Mouse (Mus musculus) liver, embryonic 16.5 days (tissue): Measurements from ENCODE around the gene Ddx59. TPM values are rescaled to one million over a fixed set of nuclear protein-coding genes. Genes with fewer than 3 reads are reported as not detected.

Source experiments
- ATAC-seq: fragments of 200-750 bp; cut with Nextera tagmentation; 2 replicates; pipeline ENCODE4 v1.8.0; 2017; ENCODE audit warnings: low read depth, mild to moderate bottlenecking, moderate number of reproducible peaks, moderate library complexity
- H3K27ac ChIP-seq: fragments of 300-500 bp; sonication (generic); 2 replicates; pipeline ENCODE4 v1.5.1; 2014; ENCODE audit warnings: mild to moderate bottlenecking, low read length
- H3K27me3 ChIP-seq: fragments of 300-500 bp; sonication (generic); 2 replicates; pipeline ENCODE4 v1.6.1; 2014; ENCODE audit warnings: low read depth, low read length, mixed read lengths; ENCODE audit not compliant: control insufficient read depth, insufficient read depth
- H3K36me3 ChIP-seq: fragments of 300-500 bp; sonication (generic); 2 replicates; pipeline ENCODE4 v1.6.1; 2014; ENCODE audit warnings: mild to moderate bottlenecking; ENCODE audit not compliant: control insufficient read depth, insufficient read depth
- H3K4me1 ChIP-seq: fragments of 300-500 bp; sonication (generic); 2 replicates; pipeline ENCODE4 v1.6.1; 2014; ENCODE audit warnings: low read depth, low read length, mixed read lengths; ENCODE audit not compliant: control insufficient read depth
- H3K4me2 ChIP-seq: fragments of 300-500 bp; sonication (generic); 2 replicates; pipeline ENCODE4 v1.6.1; 2014; ENCODE audit warnings: low read depth, low read length, mixed read lengths
- H3K4me3 ChIP-seq: fragments of 300-500 bp; sonication (generic); 2 replicates; pipeline ENCODE4 v1.5.1; 2014; ENCODE audit warnings: low read depth, mild to moderate bottlenecking, low read length
- H3K9ac ChIP-seq: fragments of 300-500 bp; sonication (generic); 2 replicates; pipeline ENCODE4 v1.6.1; 2014; ENCODE audit warnings: low read depth, low read length
- H3K9me3 ChIP-seq: fragments of 300-500 bp; sonication (generic); replicated peaks from 2 replicates; pipeline ENCODE4 v1.6.1; 2016; ENCODE audit warnings: low read length; ENCODE audit not compliant: control insufficient read depth
- WGBS: fragments of 180-500 bp; shearing (Covaris S2); extraction: QIAGEN DNeasy Blood & Tissue Kit; methylation state at CpG from one replicate; pipeline ENCODE4 v1.1.7; 2014; ENCODE audit not compliant: insufficient replicate concordance; 5-methylcytosine and 5-hydroxymethylcytosine counted together
- polyA plus RNA-seq: library from polyadenylated mRNA; unstranded; fragments of >200 nt; fragmentation: Nextera tagmentation; extraction: Ambion mirVana; gene quantifications from 2 replicates; pipeline ENCODE4 v1.2.1, GENCODE M21; 2015

The Ddx59 gene
- polyA plus RNA-seq, 1 experiment from 2014 or later, result 4.5 TPM

DNA sequence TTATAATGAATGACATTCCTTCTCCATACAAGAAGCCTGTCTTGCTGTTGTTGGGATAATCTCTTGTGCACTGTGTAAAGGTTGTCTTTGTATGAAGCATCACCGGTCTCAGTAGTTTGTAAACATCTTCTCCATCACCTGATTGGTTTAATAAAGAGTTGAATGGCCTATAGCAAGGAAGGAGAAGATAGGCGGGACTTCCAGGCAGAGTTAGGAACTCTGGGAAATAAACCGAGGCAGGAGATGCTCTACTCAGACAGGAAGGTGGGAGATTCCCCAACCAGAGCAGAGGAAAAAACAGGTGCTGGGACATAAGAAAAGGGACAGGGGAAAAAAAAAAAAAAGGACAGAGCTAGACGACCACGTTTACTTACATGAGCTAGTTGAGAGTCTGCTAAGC lies 20.0 kb upstream of the Ddx59 start:
- Histone ChIP-seq H3K9ac (no peak overlapping the region), H3K27me3 (peaks cover 4% of the 10 kb centered on the region; the same call in 1 of the 2 replicates), H3K4me2 (peak overlapping the region; percentile 29; the same call in 1 of the 2 replicates), H3K4me3 (no peak overlapping the region), H3K9me3 (no peaks in the 10 kb centered on the region), H3K4me1 (peaks cover 2% of the 10 kb centered on the region; the same call in 1 of the 2 replicates), H3K27ac (no peak overlapping the region), H3K36me3 (no peaks in the 10 kb centered on the region)
- WGBS, result 34% methylated on average over 5 of the region's 5 CpGs
- ATAC-seq, result peak; percentile 21; the same call in 1 of the 2 replicates

- Histone ChIP-seq H3K9me3 (0 out of 2 replicates have a peak, but pooled peaks cover 2% of the 10 kb centered on the region), H3K36me3 (no peaks in the 10 kb centered on the region), H3K27me3 (no peaks in the 10 kb centered on the region; the same call in 1 of the 2 replicates), H3K4me2 (no peak overlapping the region), H3K4me1 (no peaks in the 10 kb centered on the region), H3K27ac (no peak overlapping the region), H3K4me3 (no peak overlapping the region), H3K9ac (no peak overlapping the region)
- WGBS, result 67% methylated on average over 8 of the region's 8 CpGs
- ATAC-seq, result no peak
Measured at GRCm38 (mm10) chr1:136401281-136401680, 13.8 kb upstream of the Ddx59 start.

DNA sequence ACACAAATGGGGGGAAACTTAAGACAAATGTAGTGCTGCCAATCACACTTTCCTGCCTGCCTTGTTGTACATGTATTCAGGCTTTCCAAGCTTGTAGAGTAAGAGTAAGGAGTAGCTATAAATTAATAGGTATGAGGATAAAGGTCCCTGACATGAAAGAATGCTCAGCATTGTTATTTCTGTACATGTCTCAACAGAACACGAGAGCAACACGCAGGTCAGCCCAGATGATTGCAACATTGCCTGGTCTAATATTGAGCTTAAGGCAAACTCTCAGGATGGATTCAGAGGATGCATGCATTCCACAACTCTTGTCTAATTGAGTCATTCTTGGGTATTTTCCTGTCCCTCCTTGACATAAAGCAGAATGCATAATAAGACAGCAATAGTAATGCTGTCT lies 5.4 kb upstream of the Ddx59 start:
- no peaks in the 10 kb centered on the region for H3K27me3 ChIP-seq
- no peak overlapping the region for H3K27ac ChIP-seq
- H3K9ac ChIP-seq, result no peak overlapping the region
- ATAC-seq, result no peak
- no peaks in the 10 kb centered on the region for H3K36me3 ChIP-seq
- peaks cover 2% of the 10 kb centered on the region; the same call in 1 of the 2 replicates for H3K4me1 ChIP-seq
- 0 out of 2 replicates have a peak, but pooled peaks cover 2% of the 10 kb centered on the region for H3K9me3 ChIP-seq
- 81% methylated on average over 2 of the region's 2 CpGs for WGBS
- H3K4me3 ChIP-seq, result no peak overlapping the region
- no peak overlapping the region for H3K4me2 ChIP-seq

GRCm38 (mm10) chr1:136415756-136416126 lies 670 bp downstream of the Ddx59 start:
- H3K4me1 ChIP-seq, result peaks cover 8% of the 10 kb centered on the region
- peaks cover 4% of the 10 kb centered on the region; the same call in 1 of the 2 replicates for H3K36me3 ChIP-seq
- H3K9me3 ChIP-seq, result no peaks in the 10 kb centered on the region
- H3K9ac ChIP-seq, result no peak overlapping the region
- 43% methylated on average over 2 of the region's 2 CpGs for WGBS
- peak overlapping the region; percentile 74 for H3K4me3 ChIP-seq
- peak overlapping the region; percentile 95 for H3K27ac ChIP-seq
- peak overlapping the region; percentile 86 for H3K4me2 ChIP-seq
- ATAC-seq, result no peak
- H3K27me3 ChIP-seq, result no peaks in the 10 kb centered on the region

GRCm38 (mm10) chr1:136418393-136418792 lies 3.3 kb downstream of the Ddx59 start:
- no peak overlapping the region for H3K4me3 ChIP-seq
- no peak overlapping the region for H3K27ac ChIP-seq
- no peak overlapping the region for H3K4me2 ChIP-seq
- H3K9ac ChIP-seq, result no peak overlapping the region
- peaks cover 8% of the 10 kb centered on the region for H3K4me1 ChIP-seq
- H3K36me3 ChIP-seq, result peaks cover 4% of the 10 kb centered on the region; the same call in 1 of the 2 replicates
- ATAC-seq, result no peak
- no peaks in the 10 kb centered on the region for H3K27me3 ChIP-seq
- H3K9me3 ChIP-seq, result no peaks in the 10 kb centered on the region
- WGBS, result 80% methylated on average over 6 of the region's 6 CpGs

DNA sequence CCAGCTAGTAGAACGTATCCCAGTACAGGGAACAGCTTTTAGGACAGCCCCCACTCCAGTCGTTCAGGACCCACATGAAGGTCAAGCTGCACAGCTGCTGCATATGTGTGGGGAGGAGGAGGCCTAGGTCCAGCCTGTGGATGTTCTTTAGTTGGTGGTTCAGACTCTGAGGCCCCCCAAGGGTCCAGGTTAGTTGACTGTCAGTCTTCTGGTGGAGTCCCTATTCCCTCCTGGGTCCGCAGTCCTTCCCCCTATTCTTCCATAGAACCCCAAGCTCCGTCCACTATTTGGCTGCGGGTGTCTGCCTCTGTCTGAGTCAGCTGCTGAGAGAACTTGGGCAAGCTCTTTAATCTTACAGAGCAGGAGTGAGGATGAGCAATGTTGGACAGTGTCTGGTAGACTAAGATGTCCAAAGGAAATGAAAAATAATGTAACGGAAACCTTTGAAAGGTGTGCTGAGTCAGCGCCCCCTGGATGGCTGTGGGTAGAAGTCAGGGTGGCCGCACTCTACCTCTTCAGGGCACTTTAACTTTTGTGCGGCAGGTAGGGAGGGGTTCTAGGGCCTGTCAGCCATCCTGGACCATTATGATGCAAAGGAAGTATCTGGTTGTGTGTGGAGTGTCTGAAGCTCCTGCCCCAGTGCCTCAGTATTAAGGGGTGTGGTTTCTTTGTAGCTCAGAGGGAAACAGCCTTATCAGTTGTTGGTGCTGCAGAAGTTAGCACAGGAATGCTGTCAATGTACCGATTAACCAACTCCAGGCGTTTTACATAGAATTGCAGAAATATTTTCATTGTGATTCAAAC lies 12.3 kb downstream of the Ddx59 start:
- Histone ChIP-seq H3K27me3 (no peaks in the 10 kb centered on the region), H3K4me2 (peak overlapping the region; percentile 55), H3K9me3 (no peaks in the 10 kb centered on the region), H3K4me1 (peaks cover 27% of the 10 kb centered on the region), H3K36me3 (no peaks in the 10 kb centered on the region), H3K4me3 (peak overlapping the region; percentile 6; the same call in 1 of the 2 replicates), H3K9ac (peak overlapping the region; percentile 54), H3K27ac (peak overlapping the region; percentile 90)
- WGBS, result 47% methylated on average over 11 of the region's 11 CpGs
- ATAC-seq, result peak; percentile 94

- Histone ChIP-seq H3K4me3 (no peak overlapping the region), H3K9me3 (no peaks in the 10 kb centered on the region), H3K4me1 (peaks cover 27% of the 10 kb centered on the region), H3K4me2 (no peak overlapping the region), H3K36me3 (no peaks in the 10 kb centered on the region), H3K9ac (no peak overlapping the region), H3K27me3 (no peaks in the 10 kb centered on the region), H3K27ac (peak overlapping the region; percentile 90; the same call in 1 of the 2 replicates)
- no peak for ATAC-seq
- 87% methylated on average over 4 of the region's 4 CpGs for WGBS
Measured at GRCm38 (mm10) chr1:136428981-136429380, 13.9 kb downstream of the Ddx59 start.

GRCm38 (mm10) chr1:136430126-136430818 lies 15.2 kb downstream of the Ddx59 start:
- 74% methylated on average over 7 of the region's 7 CpGs for WGBS
- ATAC-seq, result no peak
- H3K4me2 ChIP-seq, result no peak overlapping the region
- no peak overlapping the region for H3K4me3 ChIP-seq
- no peaks in the 10 kb centered on the region for H3K27me3 ChIP-seq
- no peak overlapping the region for H3K27ac ChIP-seq
- H3K4me1 ChIP-seq, result peaks cover 27% of the 10 kb centered on the region
- no peaks in the 10 kb centered on the region for H3K36me3 ChIP-seq
- H3K9me3 ChIP-seq, result no peaks in the 10 kb centered on the region
- H3K9ac ChIP-seq, result no peak overlapping the region

DNA sequence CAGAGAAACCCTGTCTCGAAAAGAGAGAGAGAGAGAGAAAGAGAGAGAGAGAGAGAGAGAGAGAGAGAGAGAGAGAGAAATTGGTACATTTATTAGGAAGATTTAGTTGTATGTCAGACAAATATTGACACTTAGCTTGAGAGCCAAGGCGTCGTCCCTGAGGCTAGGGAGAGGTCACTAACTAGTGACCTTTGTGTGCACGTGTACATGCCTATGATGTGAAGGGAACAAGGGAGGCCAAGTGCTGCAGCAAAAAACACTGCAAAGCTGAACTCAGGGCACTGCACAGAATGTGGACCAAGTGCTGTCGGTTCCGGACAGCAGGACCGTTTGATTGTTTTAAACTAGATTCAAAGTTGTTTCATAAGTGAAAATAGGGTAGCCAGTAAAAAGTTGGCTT lies 25.7 kb downstream of the Ddx59 start:
- Histone ChIP-seq H3K36me3 (no peaks in the 10 kb centered on the region), H3K9ac (no peak overlapping the region), H3K27ac (no peak overlapping the region), H3K9me3 (no peaks in the 10 kb centered on the region), H3K4me3 (no peak overlapping the region), H3K4me2 (no peak overlapping the region), H3K4me1 (peaks cover 38% of the 10 kb centered on the region), H3K27me3 (no peaks in the 10 kb centered on the region)
- ATAC-seq, result no peak
- 68% methylated on average over 7 of the region's 7 CpGs for WGBS
